Mouse (Mus musculus): ENCODE data around the gene Olfr1123. TPM values are rescaled to one million over a fixed set of nuclear protein-coding genes. Genes with fewer than 3 reads are reported as not detected.
"Not testable (repeated sequence)": the region's sequence is repeated elsewhere in the genome, so short reads cannot be mapped to it uniquely, and the experiment has no call there.

Gene Olfr1123
- polyA plus RNA-seq (2012; rRNA removed), result not detected in 2 replicates

DNA sequence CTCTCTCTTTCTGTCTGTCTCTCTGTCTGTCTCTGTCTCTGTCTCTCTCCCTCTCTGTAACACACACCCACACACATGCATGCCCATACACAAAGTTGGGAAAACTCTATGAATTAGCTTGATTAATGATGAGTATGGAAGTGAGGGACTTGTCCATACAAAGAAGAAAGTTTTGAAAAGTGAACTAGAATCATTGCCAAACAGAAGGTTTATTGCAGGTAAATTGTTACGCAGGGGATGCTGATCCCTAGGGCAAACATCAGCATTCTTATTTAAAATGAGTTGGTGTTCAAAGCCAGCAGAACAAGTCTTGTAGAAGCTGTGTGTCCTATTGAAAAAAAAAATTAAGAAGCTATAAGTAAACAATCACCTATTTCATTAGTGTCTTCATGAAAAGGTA, at the start of gene Olfr1123:
Gene Olfr1123 (plus strand): TSS at position 301 of the 400 bp plus-strand sequence.
- TF ChIP-seq POLR2A (IDR thresholded peaks at IDR 0.05; ENCODE audit: control insufficient read depth, low read depth, low read length) (no peak), CTCF (IDR thresholded peaks at IDR 0.05; ENCODE audit: control insufficient read depth, insufficient read depth, insufficient replicate concordance, low read depth, low read length) (no peak)
- Histone ChIP-seq H3K27me3 (ENCODE audit: control insufficient read depth, insufficient read depth, low read length) (no peaks in the 10 kb centered on the region), H3K36me3 (ENCODE audit: control insufficient read depth, insufficient read depth, low read length) (no peaks in the 10 kb centered on the region), H3K4me3 (ENCODE audit: control insufficient read depth, low read depth, low read length) (no peak within 1 kb of the TSS), H3K4me1 (ENCODE audit: control insufficient read depth, insufficient read depth, low read length) (no peaks in the 10 kb centered on the region), H3K27ac (ENCODE audit: control insufficient read depth, insufficient read depth, low read depth, low read length) (no peak within 1 kb of the TSS)

DNA sequence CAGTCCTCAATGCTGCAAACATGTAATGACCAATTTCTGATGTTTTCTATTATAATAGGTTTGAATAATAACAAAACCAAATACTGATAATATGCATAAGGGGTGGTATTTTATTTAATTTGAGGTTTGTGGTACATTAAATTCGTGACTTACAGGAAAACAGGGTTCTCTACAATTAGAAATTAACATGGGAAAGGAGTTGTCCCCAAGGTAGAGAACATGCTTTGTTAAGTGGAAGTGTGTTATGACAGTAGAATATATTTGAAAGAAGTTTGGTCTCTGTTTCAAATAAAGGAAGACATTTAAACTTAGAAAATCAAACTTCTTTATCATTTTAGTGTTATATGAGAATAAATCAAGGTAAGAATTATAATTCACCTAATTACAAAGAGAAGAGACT, 46.8 kb upstream of the Olfr1123 start, which contains the start of gene Olfr1121:
Gene Olfr1121 (plus strand): TSS at position 301 of the 400 bp plus-strand sequence.
- H3K27ac ChIP-seq (ENCODE audit: control insufficient read depth, insufficient read depth, low read depth, low read length), result no peak within 1 kb of the TSS
- H3K36me3 ChIP-seq (ENCODE audit: control insufficient read depth, insufficient read depth, low read length), result no peaks in the 10 kb centered on the region
- no peaks in the 10 kb centered on the region for H3K27me3 ChIP-seq (ENCODE audit: control insufficient read depth, insufficient read depth, low read length)
- H3K4me3 ChIP-seq (ENCODE audit: control insufficient read depth, low read depth, low read length), result no peak within 1 kb of the TSS
- no peaks in the 10 kb centered on the region for H3K4me1 ChIP-seq (ENCODE audit: control insufficient read depth, insufficient read depth, low read length)
- TF ChIP-seq CTCF (IDR thresholded peaks at IDR 0.05; ENCODE audit: control insufficient read depth, insufficient read depth, insufficient replicate concordance, low read depth, low read length), result no peak
- TF ChIP-seq POLR2A (IDR thresholded peaks at IDR 0.05; ENCODE audit: control insufficient read depth, low read depth, low read length), result no peak

DNA sequence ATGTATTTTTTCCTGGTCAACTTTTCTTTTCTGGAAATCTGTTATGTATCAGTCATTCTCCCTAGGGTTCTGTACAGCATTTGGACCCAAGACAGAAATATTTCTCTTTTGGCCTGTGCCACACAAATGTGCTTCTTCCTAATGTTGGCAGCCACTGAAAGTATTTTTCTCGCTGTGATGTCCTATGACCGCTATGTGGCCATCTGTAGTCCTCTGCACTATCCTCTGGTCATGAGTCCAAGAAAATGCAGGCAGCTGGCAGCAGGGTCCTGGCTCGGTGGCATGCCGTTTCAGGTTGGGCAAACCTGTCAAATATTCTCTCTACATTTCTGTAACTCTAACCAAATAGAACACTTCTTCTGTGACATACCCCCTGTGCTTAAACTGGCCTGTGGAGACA, 44.7 kb upstream of the Olfr1123 start:
- Histone ChIP-seq H3K36me3 (ENCODE audit: control insufficient read depth, insufficient read depth, low read length) (no peaks in the 10 kb centered on the region), H3K27ac (ENCODE audit: control insufficient read depth, insufficient read depth, low read depth, low read length) (no peak overlapping the region), H3K27me3 (ENCODE audit: control insufficient read depth, insufficient read depth, low read length) (no peaks in the 10 kb centered on the region), H3K4me3 (ENCODE audit: control insufficient read depth, low read depth, low read length) (no peak overlapping the region), H3K4me1 (ENCODE audit: control insufficient read depth, insufficient read depth, low read length) (no peaks in the 10 kb centered on the region)
- TF ChIP-seq CTCF (IDR thresholded peaks at IDR 0.05; ENCODE audit: control insufficient read depth, insufficient read depth, insufficient replicate concordance, low read depth, low read length) (no peak), POLR2A (IDR thresholded peaks at IDR 0.05; ENCODE audit: control insufficient read depth, low read depth, low read length) (no peak)

DNA sequence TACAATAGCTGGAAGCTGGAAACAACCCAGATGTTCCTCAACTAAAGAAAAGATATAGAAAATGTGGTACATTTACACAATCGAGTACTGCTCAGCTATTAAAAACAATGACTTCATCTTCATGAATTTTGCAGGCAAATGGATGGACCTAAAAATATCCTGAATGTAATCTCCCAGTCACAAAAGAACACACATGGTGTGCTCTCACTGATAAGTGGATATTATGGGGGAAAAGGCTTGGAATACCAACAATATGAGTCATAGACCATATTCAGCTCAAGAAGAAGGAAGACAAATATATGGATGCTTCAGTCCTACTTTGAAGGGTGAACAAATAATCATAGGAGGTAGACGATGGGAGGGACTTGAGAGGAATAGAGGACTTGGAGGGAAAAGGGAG, 32.5 kb upstream of the Olfr1123 start:
- Histone ChIP-seq H3K27ac (ENCODE audit: control insufficient read depth, insufficient read depth, low read depth, low read length) (no peak overlapping the region), H3K4me3 (ENCODE audit: control insufficient read depth, low read depth, low read length) (no peak overlapping the region), H3K4me1 (ENCODE audit: control insufficient read depth, insufficient read depth, low read length) (no peaks in the 10 kb centered on the region), H3K27me3 (ENCODE audit: control insufficient read depth, insufficient read depth, low read length) (no peaks in the 10 kb centered on the region), H3K36me3 (ENCODE audit: control insufficient read depth, insufficient read depth, low read length) (no peaks in the 10 kb centered on the region)
- TF ChIP-seq CTCF (IDR thresholded peaks at IDR 0.05; ENCODE audit: control insufficient read depth, insufficient read depth, insufficient replicate concordance, low read depth, low read length), result no peak
- no peak for TF ChIP-seq POLR2A (IDR thresholded peaks at IDR 0.05; ENCODE audit: control insufficient read depth, low read depth, low read length)

DNA sequence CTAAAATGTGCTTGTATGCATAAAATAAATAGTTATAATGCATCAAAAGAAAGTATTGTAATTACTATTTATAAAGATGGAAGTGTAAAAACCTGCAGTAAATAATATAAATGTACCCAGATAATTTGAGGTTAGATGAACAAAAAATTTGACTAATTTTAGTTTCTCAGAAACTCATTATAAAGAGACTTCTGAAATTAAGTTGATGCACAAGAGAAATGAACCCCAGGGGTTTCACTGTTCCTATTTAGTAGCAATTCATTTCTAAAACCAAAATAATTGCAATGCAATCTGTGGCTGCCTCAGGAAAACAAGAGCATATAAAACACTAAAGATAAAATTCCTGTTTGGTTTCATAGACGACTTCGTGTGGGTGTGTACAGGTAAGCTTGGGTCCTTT, 30.9 kb upstream of the Olfr1123 start, which contains the start of gene Olfr1122:
Gene Olfr1122 (plus strand): TSS at position 301 of the 400 bp plus-strand sequence.
- Histone ChIP-seq H3K27ac (ENCODE audit: control insufficient read depth, insufficient read depth, low read depth, low read length) (no peak within 1 kb of the TSS), H3K36me3 (ENCODE audit: control insufficient read depth, insufficient read depth, low read length) (no peaks in the 10 kb centered on the region), H3K4me1 (ENCODE audit: control insufficient read depth, insufficient read depth, low read length) (no peaks in the 10 kb centered on the region), H3K4me3 (ENCODE audit: control insufficient read depth, low read depth, low read length) (no peak within 1 kb of the TSS), H3K27me3 (ENCODE audit: control insufficient read depth, insufficient read depth, low read length) (no peaks in the 10 kb centered on the region)
- TF ChIP-seq CTCF (IDR thresholded peaks at IDR 0.05; ENCODE audit: control insufficient read depth, insufficient read depth, insufficient replicate concordance, low read depth, low read length) (no peak), POLR2A (IDR thresholded peaks at IDR 0.05; ENCODE audit: control insufficient read depth, low read depth, low read length) (no peak)

DNA sequence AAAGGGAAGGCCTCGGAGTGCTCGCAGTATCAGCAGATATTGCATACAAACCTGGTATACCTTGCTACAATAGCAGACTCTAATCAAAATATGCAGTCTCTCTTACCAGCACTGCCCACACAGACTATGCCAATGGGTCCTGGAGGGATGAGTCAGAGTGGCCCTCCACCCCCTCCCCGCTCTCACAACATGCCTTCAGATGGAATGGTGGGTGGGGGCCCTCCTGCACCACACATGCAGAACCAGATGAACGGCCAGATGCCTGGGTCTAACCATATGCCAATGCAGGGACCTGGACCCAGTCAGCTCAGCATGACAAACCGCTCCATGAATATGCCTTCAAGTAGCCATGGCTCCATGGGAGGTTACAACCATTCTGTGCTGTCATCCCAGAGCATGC, 22.8 kb upstream of the Olfr1123 start:
- H3K27me3 ChIP-seq (ENCODE audit: control insufficient read depth, insufficient read depth, low read length); H3K27ac ChIP-seq (ENCODE audit: control insufficient read depth, insufficient read depth, low read depth, low read length); H3K4me3 ChIP-seq (ENCODE audit: control insufficient read depth, low read depth, low read length); H3K36me3 ChIP-seq (ENCODE audit: control insufficient read depth, insufficient read depth, low read length); H3K4me1 ChIP-seq (ENCODE audit: control insufficient read depth, insufficient read depth, low read length): not testable (repeated sequence)

DNA sequence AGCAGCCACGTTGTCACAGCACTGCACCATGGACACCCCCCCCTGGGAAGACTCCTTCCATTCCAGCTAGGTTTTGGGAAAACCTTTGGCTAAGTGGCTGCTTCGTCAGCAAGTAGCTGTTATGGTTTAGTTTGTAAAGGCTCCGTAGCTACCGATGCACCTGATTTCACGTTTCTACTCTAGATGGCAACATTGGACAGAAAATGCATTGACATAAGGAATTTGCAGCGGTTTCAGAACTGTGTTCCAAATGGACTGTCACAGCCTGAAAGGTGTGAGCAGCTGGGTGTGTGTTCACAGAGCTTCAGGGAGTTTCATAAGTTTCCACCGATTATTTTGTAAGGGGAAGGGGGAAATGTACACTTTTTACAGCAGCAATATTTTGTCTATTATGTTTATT, 21.7 kb upstream of the Olfr1123 start:
- not testable (repeated sequence) for H3K27ac ChIP-seq (ENCODE audit: control insufficient read depth, insufficient read depth, low read depth, low read length); H3K27me3 ChIP-seq (ENCODE audit: control insufficient read depth, insufficient read depth, low read length); H3K4me3 ChIP-seq (ENCODE audit: control insufficient read depth, low read depth, low read length); H3K4me1 ChIP-seq (ENCODE audit: control insufficient read depth, insufficient read depth, low read length); H3K36me3 ChIP-seq (ENCODE audit: control insufficient read depth, insufficient read depth, low read length)

DNA sequence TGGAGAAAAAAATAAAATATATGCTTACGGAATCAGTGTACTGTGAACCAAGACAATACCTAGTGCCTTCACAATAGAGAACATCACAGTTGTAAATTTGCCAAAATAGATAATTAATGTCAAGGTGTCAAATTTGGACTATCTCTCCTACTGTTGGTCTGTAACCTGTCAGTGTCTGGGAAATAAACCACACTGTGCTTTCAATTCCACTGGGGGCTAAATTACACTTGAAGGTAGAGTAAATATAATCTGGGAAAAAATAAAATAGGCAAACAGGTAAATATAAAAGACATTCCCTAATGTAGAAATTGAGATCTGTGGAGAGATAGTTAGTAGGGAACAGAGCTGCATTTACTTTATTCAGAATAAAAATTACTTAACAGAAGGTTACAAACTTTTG, 13.5 kb downstream of the Olfr1123 start, which contains the start of gene Olfr1124:
Gene Olfr1124 (plus strand): TSS at position 301 of the 400 bp plus-strand sequence.
- Histone ChIP-seq H3K36me3 (ENCODE audit: control insufficient read depth, insufficient read depth, low read length) (no peaks in the 10 kb centered on the region), H3K4me1 (ENCODE audit: control insufficient read depth, insufficient read depth, low read length) (no peaks in the 10 kb centered on the region), H3K27me3 (ENCODE audit: control insufficient read depth, insufficient read depth, low read length) (no peaks in the 10 kb centered on the region), H3K4me3 (ENCODE audit: control insufficient read depth, low read depth, low read length) (no peak within 1 kb of the TSS), H3K27ac (ENCODE audit: control insufficient read depth, insufficient read depth, low read depth, low read length) (no peak within 1 kb of the TSS)
- TF ChIP-seq CTCF (IDR thresholded peaks at IDR 0.05; ENCODE audit: control insufficient read depth, insufficient read depth, insufficient replicate concordance, low read depth, low read length), result no peak
- no peak for TF ChIP-seq POLR2A (IDR thresholded peaks at IDR 0.05; ENCODE audit: control insufficient read depth, low read depth, low read length)

All from testis, adult 2 months (tissue).